Mouse (Mus musculus): ENCODE data around the gene Plppr2.

GRCm38 (mm10) chr9:21962010-21962409 lies 25.2 kb downstream of the Plppr2 start:
- TF ChIP-seq CTCF (conservative IDR thresholded peaks at IDR 0.05 in 1 of 2, IDR thresholded peaks at IDR 0.05 in 1 of 2; ENCODE audit: low read depth in 2 of 2, low read length in 2 of 2) (no peak), E2F4 (IDR thresholded peaks at IDR 0.05; ENCODE audit: insufficient replicate concordance, low read depth, low read length) (no peak), POLR2A (IDR thresholded peaks at IDR 0.05; ENCODE audit: low read depth, low read length) (no peak), JUND (conservative IDR thresholded peaks at IDR 0.05; ENCODE audit: low read depth, low read length) (no peak)

All from CH12.LX (cell line).